Mouse (Mus musculus) ES-CJ7 (cell line): ENCODE measurements around the gene 1700069L16Rik.
A peak's percentile ranks its signal among the peaks of the same experiment; 100 is the strongest.

Experiments
- DNase-seq: peaks from one replicate; pipeline ENCODE4 v3.0.0; 2011; ENCODE audit warnings: low read depth, low spot score

Gene 1700069L16Rik

GRCm38 (mm10) chr5:113724446-113724845, at the start of gene 1700069L16Rik:
Gene 1700069L16Rik (minus strand): TSS chr5:113724772.
- DNase-seq = peak; percentile 91

- peak; percentile 84 for DNase-seq
Measured at GRCm38 (mm10) chr5:113773664-113774063, 49.1 kb upstream of the 1700069L16Rik start.

- DNase-seq = no peak
Measured at GRCm38 (mm10) chr5:113772905-113773519, 48.4 kb upstream of the 1700069L16Rik start.

GRCm38 (mm10) chr5:113772450-113772895, 47.9 kb upstream of the 1700069L16Rik start, which contains the start of the genes Sart3 and Iscu:
Gene Sart3 (minus strand): TSS chr5:113772510.
Gene Iscu (plus strand): TSS chr5:113772748.
- DNase-seq = peak; percentile 96

- peak; percentile 89 for DNase-seq
Measured at GRCm38 (mm10) chr5:113771213-113772162, 46.9 kb upstream of the 1700069L16Rik start.

- no peak for DNase-seq
Measured at GRCm38 (mm10) chr5:113768806-113769205, 44.2 kb upstream of the 1700069L16Rik start.

- no peak for DNase-seq
Measured at GRCm38 (mm10) chr5:113765641-113766526, 41.3 kb upstream of the 1700069L16Rik start.

- no peak for DNase-seq
Measured at GRCm38 (mm10) chr5:113764426-113764825, 39.9 kb upstream of the 1700069L16Rik start.

GRCm38 (mm10) chr5:113761585-113761984, 37.0 kb upstream of the 1700069L16Rik start:
- DNase-seq = no peak

GRCm38 (mm10) chr5:113755347-113756030, 30.9 kb upstream of the 1700069L16Rik start:
- no peak for DNase-seq

- no peak for DNase-seq
Measured at GRCm38 (mm10) chr5:113751521-113752157, 27.1 kb upstream of the 1700069L16Rik start.

GRCm38 (mm10) chr5:113748556-113749331, 24.2 kb upstream of the 1700069L16Rik start:
- no peak for DNase-seq

- DNase-seq = peak; percentile 50
Measured at GRCm38 (mm10) chr5:113747629-113748028, 23.1 kb upstream of the 1700069L16Rik start.

GRCm38 (mm10) chr5:113737607-113738237, 13.2 kb upstream of the 1700069L16Rik start:
- DNase-seq = no peak

- DNase-seq = no peak
Measured at GRCm38 (mm10) chr5:113736522-113737164, 12.1 kb upstream of the 1700069L16Rik start.

GRCm38 (mm10) chr5:113736113-113736502, 11.5 kb upstream of the 1700069L16Rik start:
- no peak for DNase-seq

GRCm38 (mm10) chr5:113735345-113736112, 11.0 kb upstream of the 1700069L16Rik start, which contains the start of gene Ficd:
Gene Ficd (plus strand): TSS chr5:113735803.
- DNase-seq = peak; percentile 97

- no peak for DNase-seq
Measured at GRCm38 (mm10) chr5:113735023-113735344, 10.4 kb upstream of the 1700069L16Rik start.
